Mouse (Mus musculus) bone marrow macrophage, adult 2 months (primary cell): ENCODE data around the gene Cchcr1.

Experiments
- CTCF ChIP-seq: IDR thresholded peaks from 2 replicates; pipeline ENCODE4 v1.5.1; 2012; ENCODE audit warnings: low read depth, mild to moderate bottlenecking, low read length, moderate library complexity
- POLR2A ChIP-seq: IDR thresholded peaks from 2 replicates; pipeline ENCODE4 v1.6.1; 2012; ENCODE audit warnings: mild to moderate bottlenecking, low read depth, low read length, borderline replicate concordance

GRCm38 (mm10) chr17:35567767-35568166, 50.9 kb downstream of the Cchcr1 start:
- TF ChIP-seq CTCF (no peak), POLR2A (no peak)
